Mouse (Mus musculus): Measurements from ENCODE around the gene Slc5a12.

Gene Slc5a12

GRCm38 (mm10) chr2:110596932-110597331, at the start of gene Slc5a12:
Gene Slc5a12 (plus strand): TSS chr2:110597298.
- DNase-seq (ENCODE audit: low spot score in 2 of 2): no peak

DNA sequence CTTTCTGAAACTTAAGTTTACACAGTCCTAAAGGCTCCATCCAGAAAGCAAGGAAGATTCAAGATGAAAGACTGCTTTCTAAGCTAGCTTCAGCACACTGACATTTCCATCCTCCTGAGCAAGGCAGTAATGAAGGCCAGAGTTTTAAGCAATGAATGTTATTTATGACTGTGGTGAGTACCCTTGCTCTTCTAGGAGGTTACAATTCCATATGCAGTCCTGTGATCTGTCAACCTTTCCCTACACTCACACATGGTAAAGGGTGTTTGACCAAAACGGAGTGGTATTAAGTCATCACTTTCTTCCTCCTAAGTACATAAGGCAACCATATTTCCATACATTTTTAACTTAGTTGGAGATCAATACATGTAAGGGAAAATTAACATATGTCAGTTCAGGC, 41.0 kb upstream of the Slc5a12 start:
- DNase-seq (ENCODE audit: low spot score in 2 of 2): no peak

DNA sequence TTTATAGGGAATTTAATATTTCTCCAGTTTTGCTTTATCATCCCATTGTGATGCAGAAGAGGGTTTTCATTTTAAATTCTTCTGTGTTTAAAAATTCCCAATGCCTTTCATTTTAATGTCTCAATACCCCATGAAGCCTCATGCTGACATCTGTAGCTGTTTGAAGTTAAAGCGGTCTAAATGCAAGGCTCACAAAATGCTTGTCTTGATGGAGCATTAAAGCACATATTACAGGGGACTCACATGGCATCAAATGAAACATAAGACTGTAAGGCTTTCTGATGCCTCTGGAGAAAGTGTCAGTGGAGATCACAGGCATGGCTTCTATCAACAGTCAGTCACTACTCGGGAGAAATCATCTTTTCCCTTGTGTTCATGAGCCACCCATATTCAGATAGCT, 34.5 kb upstream of the Slc5a12 start:
- no peak for DNase-seq (ENCODE audit: low spot score in 2 of 2)

- no peak for DNase-seq (ENCODE audit: low spot score in 2 of 2)
Observed at GRCm38 (mm10) chr2:110564673-110565627, 32.1 kb upstream of the Slc5a12 start.

DNA sequence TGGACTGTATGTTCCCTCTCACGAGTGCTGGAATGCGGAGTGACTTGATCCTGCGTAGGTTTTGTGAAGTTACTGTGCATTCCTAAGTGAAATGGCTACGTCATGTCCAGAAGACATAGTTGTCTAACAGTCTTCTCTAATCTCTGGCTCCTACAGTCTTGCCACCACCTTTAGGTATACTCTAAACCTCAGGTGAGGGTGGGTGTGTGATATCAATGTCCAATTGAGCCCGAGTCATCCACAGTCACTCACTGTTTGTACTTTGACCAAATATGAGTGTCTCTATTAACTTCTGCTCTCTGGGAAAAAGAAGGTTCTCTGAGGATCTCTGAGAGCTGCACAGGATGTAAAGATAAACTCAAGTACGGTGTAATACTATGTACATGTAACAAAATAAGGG, 10.4 kb upstream of the Slc5a12 start:
- DNase-seq (ENCODE audit: low spot score in 2 of 2): no peak

- no peak for DNase-seq (ENCODE audit: low spot score in 2 of 2)
Observed at GRCm38 (mm10) chr2:110590007-110590406, 7.1 kb upstream of the Slc5a12 start.

- DNase-seq (ENCODE audit: low spot score in 2 of 2): no peak
Observed at GRCm38 (mm10) chr2:110592276-110592675, 4.8 kb upstream of the Slc5a12 start.

DNA sequence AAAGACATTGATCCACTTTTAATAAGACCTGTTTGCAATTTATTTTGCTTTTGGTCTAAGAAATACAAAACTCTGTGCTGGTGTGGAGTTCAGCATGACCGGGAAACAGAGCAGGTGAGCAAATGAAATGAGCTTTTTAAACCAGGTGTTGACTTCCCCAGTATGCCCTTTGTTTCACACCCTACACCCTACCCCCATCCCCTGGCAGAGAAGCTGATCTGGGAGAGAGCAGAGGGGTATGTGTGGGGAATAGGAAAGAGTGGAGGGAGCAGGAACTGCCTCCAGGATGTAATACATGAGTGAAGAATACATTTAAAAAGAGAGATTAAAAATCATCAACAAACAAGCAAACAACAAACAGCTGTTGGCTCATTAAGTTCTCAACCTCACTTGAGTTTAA, 47.3 kb downstream of the Slc5a12 start:
- DNase-seq (ENCODE audit: low spot score in 2 of 2): no peak

- DNase-seq (ENCODE audit: low spot score in 2 of 2): no peak
Observed at GRCm38 (mm10) chr2:110644846-110645245, 47.7 kb downstream of the Slc5a12 start.

DNA sequence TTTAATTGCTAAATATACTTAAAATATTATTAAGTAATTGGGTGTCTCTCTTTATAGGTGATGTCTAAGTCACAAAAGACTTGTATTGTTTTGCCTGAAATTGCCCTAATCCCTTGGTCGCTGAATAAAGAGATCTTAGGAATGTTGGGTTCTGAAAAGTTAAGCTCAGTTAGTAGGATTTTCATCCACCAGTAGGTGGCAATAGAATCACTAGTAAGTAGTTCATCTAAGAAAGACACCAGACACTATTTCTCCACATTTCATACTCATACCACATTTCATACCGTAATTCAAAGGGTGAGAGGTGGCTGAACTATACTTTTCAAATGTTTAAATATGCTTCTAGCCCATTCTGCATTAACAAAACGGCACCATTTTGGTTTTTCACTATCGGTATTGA, 66.2 kb downstream of the Slc5a12 start:
- DNase-seq (ENCODE audit: low spot score in 2 of 2): no peak

DNA sequence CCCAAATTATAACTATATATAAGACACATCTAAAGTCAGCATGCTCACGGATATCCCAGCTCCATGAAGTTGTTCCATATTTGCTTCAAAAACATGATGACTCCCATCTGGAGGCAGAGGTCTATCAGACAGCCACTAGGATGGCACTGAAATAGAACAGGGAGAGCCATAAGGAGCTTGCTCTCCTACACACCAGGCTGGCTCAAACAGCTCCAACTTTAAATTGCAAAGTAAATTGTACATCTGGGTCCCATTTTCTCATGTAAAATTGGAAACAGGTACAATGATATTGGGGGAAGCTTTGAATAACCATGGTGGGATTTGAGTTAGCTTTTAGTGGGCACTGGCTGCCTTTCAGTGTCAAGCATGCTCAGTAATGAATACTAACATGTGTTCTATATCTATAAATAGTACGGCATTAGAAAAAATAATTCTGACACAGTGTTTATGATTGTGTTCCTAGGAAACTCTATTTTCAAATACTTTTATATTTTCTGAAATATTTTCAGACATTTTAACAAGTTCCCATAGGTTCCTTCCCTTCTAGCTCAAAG, 74.0 kb downstream of the Slc5a12 start:
- no peak for DNase-seq (ENCODE audit: low spot score in 2 of 2)

Measured in spleen, postnatal 36 days (tissue).